Mouse (Mus musculus) forebrain, postnatal 0 days (tissue): ENCODE results near the gene Alpk1. TPM values are rescaled to one million over a fixed set of nuclear protein-coding genes. Genes with fewer than 3 reads are reported as not detected.

Source experiments
- ATAC-seq: fragments of 200-750 bp; cut with Nextera tagmentation; 2 replicates; pipeline ENCODE4 v1.8.0; 2017; ENCODE audit warnings: mild to moderate bottlenecking, moderate library complexity
- DNase-seq: peaks from one replicate; pipeline ENCODE4 v3.0.0-alpha.2; 2015
- H3K27ac ChIP-seq: fragments of 300-500 bp; sonication (generic); 2 replicates; pipeline ENCODE4 v1.5.1; 2014; ENCODE audit warnings: low read depth, mild to moderate bottlenecking, antibody characterized with exemption, low read length, moderate library complexity, mixed read lengths
- H3K27me3 ChIP-seq: fragments of 300-500 bp; sonication (generic); 2 replicates; pipeline ENCODE4 v1.6.1; 2014; ENCODE audit warnings: mild to moderate bottlenecking, low read length, mixed read lengths; ENCODE audit not compliant: insufficient read depth
- H3K36me3 ChIP-seq: fragments of 300-500 bp; sonication (generic); 2 replicates; pipeline ENCODE4 v1.6.1; 2014; ENCODE audit warnings: mild to moderate bottlenecking, moderate library complexity; ENCODE audit not compliant: insufficient read depth
- H3K4me1 ChIP-seq: fragments of 300-500 bp; sonication (generic); 2 replicates; pipeline ENCODE4 v1.6.1; 2014; ENCODE audit warnings: antibody characterized with exemption; ENCODE audit not compliant: insufficient read depth
- H3K4me2 ChIP-seq: fragments of 300-500 bp; sonication (generic); 2 replicates; pipeline ENCODE4 v1.6.1; 2014; ENCODE audit warnings: low read depth, mild to moderate bottlenecking, moderate library complexity
- H3K4me3 ChIP-seq: fragments of 300-500 bp; sonication (generic); 2 replicates; pipeline ENCODE4 v1.5.1; 2014; ENCODE audit warnings: low read depth, low read length, mixed read lengths
- H3K9ac ChIP-seq: fragments of 300-500 bp; sonication (generic); 2 replicates; pipeline ENCODE4 v1.6.1; 2014; ENCODE audit warnings: mild to moderate bottlenecking
- H3K9me3 ChIP-seq: fragments of 300-500 bp; sonication (generic); 2 replicates; pipeline ENCODE4 v1.6.1; 2016; ENCODE audit warnings: low read length
- CTCF ChIP-seq: sonication (generic); IDR thresholded peaks from 2 replicates; pipeline ENCODE4 v1.5.1; 2016; ENCODE audit warnings: antibody characterized with exemption, control low read depth, low read depth
- WGBS: fragments of 180-500 bp; shearing (Covaris S2); extraction: QIAGEN DNeasy Blood & Tissue Kit; methylation state at CpG from one replicate; pipeline ENCODE4 v1.1.7; 2014; 5-methylcytosine and 5-hydroxymethylcytosine counted together
- polyA plus RNA-seq: library from polyadenylated mRNA; unstranded; fragments of >200 nt; fragmentation: Nextera tagmentation; extraction: Ambion mirVana; gene quantifications from 2 replicates; pipeline ENCODE4 v1.2.1, GENCODE M21; 2015
- total RNA-seq: library from RNA; depleted of rRNA; stranded (reverse); fragments of >200 nt; gene quantifications from 2 replicates; pipeline ENCODE4 v1.2.3, GENCODE M21; 2014

The Alpk1 gene
- total and polyA plus RNA-seq, 2 experiments from 2014 or later = 0.30 to 3.5 TPM

DNA sequence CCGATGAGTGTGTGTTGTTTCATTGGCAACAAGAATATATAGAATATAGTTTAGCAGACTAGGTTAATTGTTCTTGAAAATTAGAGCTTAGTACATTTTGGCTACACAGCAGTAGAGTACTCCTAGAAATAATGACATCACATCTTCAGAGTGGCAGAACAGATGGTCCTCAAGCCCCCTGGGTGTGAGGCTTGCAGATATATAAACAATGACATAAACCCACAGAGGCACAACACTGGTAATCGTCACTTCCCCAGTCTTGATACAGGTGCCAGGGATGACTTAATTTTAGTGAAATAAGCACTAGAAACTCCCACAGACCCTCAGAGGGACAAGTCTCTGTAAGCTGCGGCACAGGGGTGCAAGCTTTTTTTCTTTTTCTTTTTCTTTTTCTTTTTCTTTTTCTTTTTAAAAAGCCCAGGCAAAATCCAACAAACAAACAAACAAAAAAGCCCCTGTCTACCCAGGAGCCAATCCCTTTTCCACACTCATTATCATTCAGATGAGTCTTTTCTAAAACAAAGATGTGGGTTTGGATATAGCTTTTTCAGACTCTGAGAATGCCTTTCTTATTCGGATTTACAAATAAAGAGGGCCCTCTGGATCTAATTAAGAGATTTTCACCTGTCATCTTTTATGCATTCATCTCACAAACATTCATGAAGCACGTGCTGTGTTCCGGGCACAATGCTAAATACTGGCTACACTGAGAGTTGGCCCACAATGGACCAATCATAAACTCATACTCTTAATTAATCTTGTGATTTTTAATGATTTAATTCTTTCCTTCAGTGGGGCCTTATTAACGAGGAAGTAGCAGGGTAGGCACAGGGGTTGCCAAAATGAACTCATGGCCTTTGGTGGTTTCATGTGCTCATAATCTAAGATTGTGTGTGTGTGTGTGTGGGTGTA is 128.3 kb downstream of the Alpk1 start:
- TF ChIP-seq CTCF = no peak
- no peak overlapping the region for H3K4me2 ChIP-seq
- no peak overlapping the region for H3K27ac ChIP-seq
- WGBS = 18% methylated on average over 7 of the region's 7 CpGs
- no peaks in the 10 kb centered on the region for H3K36me3 ChIP-seq
- no peak overlapping the region for H3K4me3 ChIP-seq
- H3K9me3 ChIP-seq = no peaks in the 10 kb centered on the region
- no peaks in the 10 kb centered on the region for H3K27me3 ChIP-seq
- no peak overlapping the region for H3K9ac ChIP-seq
- no peak for ATAC-seq
- DNase-seq = no peak
- H3K4me1 ChIP-seq = no peaks in the 10 kb centered on the region

DNA sequence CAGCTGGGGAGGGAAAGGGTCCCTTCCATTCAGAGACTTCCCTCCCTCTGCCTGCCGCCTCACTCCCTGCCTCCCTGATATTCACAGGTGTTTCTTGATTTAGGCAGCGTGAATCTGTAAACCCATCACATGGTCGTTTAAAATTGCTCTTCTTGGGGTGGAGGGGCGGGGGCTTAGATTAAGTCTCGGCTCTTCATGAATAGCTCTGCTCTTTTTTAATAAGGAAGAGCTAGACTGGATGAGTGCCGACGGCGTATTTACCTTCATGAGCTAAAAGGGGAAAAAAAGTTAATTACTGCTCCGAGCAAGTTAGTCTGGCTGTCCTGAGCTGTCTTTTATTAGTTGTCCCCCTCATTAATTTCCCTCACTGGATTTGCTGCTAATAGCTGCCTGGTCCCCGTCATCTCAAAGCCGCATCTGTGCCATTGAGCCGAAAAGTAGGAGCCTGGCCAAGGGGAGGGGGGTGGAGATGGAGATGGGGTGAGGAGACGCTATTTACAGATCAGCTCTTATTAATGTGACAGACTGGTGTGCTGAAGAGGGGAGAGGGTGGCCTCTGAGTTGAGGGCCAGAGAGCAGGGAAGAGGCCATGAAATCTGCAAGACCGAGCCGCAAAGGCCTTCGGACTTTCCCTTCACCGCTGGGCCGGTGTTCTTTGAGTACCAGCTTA is 134.0 kb downstream of the Alpk1 start:
- DNase-seq = no peak
- Histone ChIP-seq H3K27ac (no peak overlapping the region), H3K36me3 (no peaks in the 10 kb centered on the region), H3K4me1 (peaks cover 9% of the 10 kb centered on the region; the same call in 1 of the 2 replicates), H3K4me2 (peak overlapping the region; percentile 5; the same call in 1 of the 2 replicates), H3K27me3 (peaks cover 19% of the 10 kb centered on the region; the same call in 1 of the 2 replicates), H3K9ac (no peak overlapping the region), H3K9me3 (no peaks in the 10 kb centered on the region), H3K4me3 (no peak overlapping the region)
- peak; percentile 32; the same call in 1 of the 2 replicates for ATAC-seq
- TF ChIP-seq CTCF = no peak
- WGBS = 22% methylated on average over 18 of the region's 18 CpGs

DNA sequence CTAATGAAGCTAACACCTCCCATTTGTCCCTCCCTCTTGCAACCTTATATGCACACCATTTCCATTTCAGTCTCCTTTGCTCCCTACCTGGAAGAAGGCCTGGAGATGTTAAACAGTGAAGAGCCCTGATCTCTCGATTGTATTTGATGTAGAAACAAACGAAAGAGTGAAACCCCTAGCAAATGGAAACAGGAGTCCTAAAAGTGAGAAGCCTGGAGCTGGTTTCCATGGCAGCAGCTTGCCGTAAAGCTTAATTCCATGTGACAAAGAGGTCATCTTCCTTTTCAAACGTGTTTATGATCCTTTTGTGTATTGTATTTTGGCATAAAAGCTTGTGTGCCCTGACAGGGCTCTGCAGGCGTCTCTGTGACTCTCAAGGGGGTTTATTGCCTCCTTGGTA is 138.1 kb downstream of the Alpk1 start:
- DNase-seq (no peak), ATAC-seq (no peak)
- H3K4me3 ChIP-seq = no peak overlapping the region
- WGBS = 16% methylated on average over 5 of the region's 5 CpGs
- H3K9me3 ChIP-seq = no peaks in the 10 kb centered on the region
- H3K4me2 ChIP-seq = no peak overlapping the region
- no peaks in the 10 kb centered on the region for H3K36me3 ChIP-seq
- no peak overlapping the region for H3K9ac ChIP-seq
- no peak for TF ChIP-seq CTCF
- peaks cover 12% of the 10 kb centered on the region; the same call in 1 of the 2 replicates for H3K4me1 ChIP-seq
- peaks cover 35% of the 10 kb centered on the region for H3K27me3 ChIP-seq
- no peak overlapping the region for H3K27ac ChIP-seq

DNA sequence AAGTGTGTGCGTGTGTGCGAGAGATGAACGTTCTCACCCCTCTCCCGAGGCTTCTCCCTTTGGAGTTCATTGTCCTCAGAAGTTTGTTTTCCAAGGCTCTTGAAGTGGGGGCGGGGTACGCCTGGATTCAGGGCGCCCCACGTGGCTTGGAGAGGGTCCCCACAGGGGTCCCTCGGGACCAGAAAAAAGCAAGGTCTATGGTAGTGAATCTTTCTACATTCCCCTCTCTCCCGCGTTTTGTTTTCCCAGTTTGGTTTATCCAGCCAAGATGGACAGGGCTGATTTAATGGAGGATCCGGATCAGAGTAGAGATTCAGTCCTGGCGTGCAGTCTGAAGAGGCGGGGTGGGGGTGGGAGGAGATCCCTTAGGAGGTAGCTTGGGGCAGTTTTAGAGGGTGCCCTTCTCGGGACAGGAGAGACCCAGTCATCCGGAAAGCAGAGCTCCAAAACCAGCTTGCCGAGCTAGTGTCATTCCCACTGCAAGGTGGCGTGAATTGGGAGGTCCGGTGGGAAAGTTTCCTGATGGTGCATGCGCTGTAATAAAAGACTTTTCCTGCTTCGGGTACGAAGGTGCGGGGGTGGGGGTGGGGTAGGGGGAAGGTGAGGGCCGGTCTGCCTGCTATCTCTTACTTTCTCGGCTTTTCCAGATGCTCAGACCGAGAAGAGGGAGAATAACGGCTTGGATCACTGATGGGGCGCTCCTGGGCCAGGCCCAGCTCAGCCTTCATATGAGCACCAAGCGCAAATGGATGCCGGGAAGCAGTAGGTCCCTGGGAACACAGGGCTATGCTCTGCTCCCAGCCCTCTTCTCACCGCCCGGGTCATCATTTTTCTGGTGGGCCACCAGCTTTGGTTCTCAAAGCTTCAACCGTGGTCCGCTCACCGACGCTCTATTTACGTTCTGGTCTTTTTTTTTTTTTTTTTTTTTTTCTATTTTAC is 139.3 kb downstream of the Alpk1 start:
- Histone ChIP-seq H3K27ac (no peak overlapping the region), H3K4me1 (peaks cover 6% of the 10 kb centered on the region; the same call in 1 of the 2 replicates), H3K9me3 (no peaks in the 10 kb centered on the region), H3K4me3 (peak overlapping the region; percentile 13; the same call in 1 of the 2 replicates), H3K9ac (no peak overlapping the region), H3K4me2 (peak overlapping the region; percentile 41), H3K36me3 (no peaks in the 10 kb centered on the region), H3K27me3 (peaks cover 29% of the 10 kb centered on the region)
- no peak for ATAC-seq
- no peak for DNase-seq
- no peak for TF ChIP-seq CTCF
- 10% methylated on average over 37 of the region's 37 CpGs for WGBS

DNA sequence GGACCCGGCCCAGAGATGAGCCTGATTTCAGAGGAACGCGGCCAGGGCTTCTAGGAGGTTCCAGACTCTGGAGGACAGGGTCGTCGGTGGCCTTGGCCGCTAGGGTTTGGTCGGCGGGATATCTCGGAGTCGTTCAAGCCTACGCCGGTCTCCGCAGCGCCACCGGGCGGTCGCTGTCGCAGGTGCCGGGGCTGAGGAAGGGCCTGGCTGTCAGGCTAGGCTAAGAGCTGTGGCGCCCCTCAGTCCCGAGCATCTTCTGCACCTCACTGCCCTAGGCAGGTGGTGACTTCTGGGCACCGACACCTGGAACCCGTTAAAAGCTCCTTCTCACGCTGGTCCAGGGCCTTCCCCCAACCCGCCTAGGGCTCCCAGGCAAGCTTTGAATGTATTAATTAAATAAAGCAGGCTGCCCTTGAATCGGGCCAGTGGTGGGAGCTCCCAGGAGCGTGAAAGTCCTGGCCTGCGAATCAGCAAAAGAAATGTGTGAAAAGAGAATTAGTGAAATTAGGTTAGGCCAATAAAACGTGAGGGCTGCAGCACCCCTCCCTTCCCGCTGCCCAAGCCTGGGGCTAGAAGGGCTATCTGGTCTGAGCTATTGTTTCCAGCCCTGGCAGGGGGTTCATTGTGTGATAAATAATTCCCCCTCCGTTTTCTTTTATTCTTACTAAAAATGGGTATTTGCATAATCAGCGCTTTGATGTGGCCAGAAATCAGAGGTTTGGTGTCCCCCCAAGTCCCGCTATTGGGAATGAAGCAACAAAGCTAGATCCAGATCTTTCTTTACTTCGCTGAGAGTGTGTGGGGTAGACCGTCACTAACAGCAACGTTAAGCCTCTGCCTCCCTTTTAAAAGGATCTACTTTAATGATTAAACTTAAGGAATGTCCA is 140.2 kb downstream of the Alpk1 start:
- peak; percentile 75 for TF ChIP-seq CTCF
- peaks cover 23% of the 10 kb centered on the region for H3K27me3 ChIP-seq
- ATAC-seq (peak; percentile 87), DNase-seq (peak; percentile 66)
- H3K9ac ChIP-seq = no peak overlapping the region
- H3K4me2 ChIP-seq = peak overlapping the region; percentile 41
- peaks cover 3% of the 10 kb centered on the region; the same call in 1 of the 2 replicates for H3K4me1 ChIP-seq
- no peaks in the 10 kb centered on the region for H3K9me3 ChIP-seq
- no peaks in the 10 kb centered on the region for H3K36me3 ChIP-seq
- no peak overlapping the region for H3K27ac ChIP-seq
- 3% methylated on average over 36 of the region's 36 CpGs for WGBS
- peak overlapping the region; percentile 13; the same call in 1 of the 2 replicates for H3K4me3 ChIP-seq
